Mouse (Mus musculus) induced T-regulatory cell, adult 2 months (primary cell): Measurements from ENCODE around the gene Spag17.
A peak's percentile ranks its signal among the peaks of the same experiment; 100 is the strongest.
"Not testable (repeated sequence)": the region's sequence is repeated elsewhere in the genome, so short reads cannot be mapped to it uniquely, and the experiment has no call there.

ENCODE experiments used
- DNase-seq: peaks from one replicate; pipeline ENCODE4 v3.0.0-alpha.2; 2012; ENCODE audit warnings: low read depth

The Spag17 gene

DNA sequence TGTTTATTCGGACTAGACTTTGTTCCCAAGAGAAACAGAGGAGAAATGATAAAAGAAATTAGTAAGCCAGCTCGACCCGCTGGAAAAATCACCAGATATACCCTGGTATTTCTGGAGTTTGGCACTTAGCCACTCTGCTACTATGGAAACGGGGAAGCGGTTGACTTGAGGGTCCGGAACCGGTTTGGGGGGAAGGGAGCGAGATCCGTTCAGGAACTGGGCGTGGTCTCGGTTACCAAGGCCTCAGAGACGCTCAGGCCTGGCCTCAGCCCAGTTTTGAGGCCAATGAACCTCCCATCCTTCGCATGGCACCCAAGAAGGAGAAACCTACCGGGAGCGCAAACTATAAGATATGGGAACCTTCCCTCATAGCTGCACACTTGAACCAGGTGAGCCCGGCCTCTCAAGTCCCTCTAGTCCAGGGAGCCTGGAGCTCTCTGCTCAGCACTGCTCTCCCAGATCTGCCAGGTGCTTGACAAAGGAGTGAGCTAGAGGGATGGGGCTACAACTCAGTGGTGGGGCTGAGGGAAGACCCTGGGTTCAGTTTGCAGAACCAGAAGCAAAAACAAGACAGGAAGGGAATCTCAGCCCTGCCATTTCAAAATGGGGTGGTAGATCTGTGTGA is at the start of gene Spag17:
Spag17 (plus strand) TSS at position 220 of the 625 bp plus-strand sequence.
- no peak for DNase-seq

DNA sequence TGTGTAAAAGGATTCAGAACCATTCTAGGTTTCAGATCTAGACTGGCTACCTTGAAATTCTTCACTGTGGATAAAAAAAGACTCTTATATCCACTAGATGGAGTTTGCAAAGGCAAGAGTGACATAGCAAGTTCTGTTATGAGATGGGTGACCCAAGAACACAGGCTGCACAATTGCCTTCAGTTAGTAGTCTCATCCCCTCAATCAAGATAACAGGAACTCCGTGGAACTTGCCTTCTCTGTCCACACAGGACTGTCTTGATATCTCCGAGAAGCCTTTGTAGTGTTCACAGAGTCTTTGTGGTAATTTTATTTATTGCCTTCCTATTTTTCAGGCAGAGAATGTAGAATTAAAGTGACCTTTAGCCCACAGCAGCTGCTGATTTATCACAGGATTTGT is 42.9 kb upstream of the Spag17 start:
- DNase-seq = no peak

DNA sequence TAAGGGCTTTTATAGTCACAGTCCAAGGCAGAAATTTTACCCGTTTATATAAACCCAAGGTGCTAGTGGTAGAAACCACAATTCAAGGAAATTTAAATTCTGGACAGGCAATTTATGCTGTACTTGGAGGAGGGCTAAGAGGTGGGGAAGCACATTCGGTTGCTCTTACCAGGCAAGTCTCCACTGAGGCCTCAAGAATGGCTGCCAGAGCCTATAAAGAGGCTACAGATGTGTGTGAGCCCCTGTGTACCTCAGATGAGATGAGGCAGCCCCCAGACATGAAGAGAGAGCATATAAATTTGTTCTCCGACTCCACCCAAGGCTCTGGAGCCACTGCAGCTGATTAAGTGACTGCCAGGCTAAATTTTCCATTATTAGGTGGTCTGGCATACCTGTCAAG is 42.4 kb upstream of the Spag17 start:
- DNase-seq = no peak

DNA sequence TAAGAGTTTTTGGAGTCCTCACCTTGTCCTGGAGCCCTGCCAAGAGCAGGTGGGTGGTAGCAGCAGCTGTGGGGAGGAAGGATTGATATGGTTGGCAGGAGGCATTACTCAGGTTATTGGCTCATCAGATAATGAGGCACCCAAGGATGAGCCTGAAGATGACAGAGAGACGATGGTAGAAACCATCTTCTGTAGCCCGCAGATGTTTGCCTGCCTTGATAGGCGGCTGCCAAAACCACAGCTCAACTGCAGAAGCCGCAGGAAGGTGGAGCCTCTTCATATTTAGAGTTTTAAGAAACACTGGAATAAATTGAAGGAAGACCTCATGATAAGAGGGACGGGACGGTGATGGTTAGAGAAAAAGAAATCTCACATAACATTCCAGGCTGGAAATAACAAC is 42.0 kb upstream of the Spag17 start:
- no peak for DNase-seq

DNA sequence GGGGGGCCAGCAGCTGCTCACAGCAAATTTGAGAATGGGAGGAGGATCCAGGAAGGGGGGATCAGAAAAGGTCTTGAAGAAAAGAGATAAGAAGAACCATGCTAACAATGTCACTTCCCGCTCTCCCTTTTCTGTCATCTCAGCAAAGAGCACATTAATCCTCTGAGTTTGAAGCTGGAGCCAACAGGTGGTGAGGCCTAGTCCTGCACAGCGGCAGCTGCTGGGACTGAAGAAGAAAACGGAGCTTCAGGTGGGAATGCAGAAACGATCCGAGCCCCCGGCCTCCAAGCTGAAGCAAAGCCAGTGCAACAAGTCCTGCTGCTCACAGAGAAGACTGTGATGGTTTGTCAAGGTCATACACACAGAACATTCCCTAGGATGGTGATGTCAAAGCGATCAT is 34.3 kb upstream of the Spag17 start:
- DNase-seq = no peak

DNA sequence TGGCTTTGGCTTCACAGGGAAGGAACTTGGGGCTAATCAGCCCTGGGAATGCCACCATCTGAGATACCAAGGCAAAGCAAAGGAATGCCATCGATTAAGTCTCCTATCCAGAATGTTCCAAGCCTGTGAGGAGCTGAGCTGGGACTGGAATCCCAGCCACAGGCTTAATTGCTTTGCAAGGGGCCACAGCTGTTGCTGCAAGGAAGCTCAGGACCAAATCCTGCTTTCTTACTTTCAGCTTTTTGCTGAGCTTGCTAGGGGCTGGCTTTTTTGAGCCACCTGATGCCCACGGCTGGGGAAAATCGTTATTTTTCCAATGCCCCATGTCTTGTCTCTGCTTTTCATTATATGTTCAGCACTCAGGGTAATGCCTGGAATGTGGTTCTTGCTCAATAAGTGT is 30.6 kb upstream of the Spag17 start:
- no peak for DNase-seq

DNA sequence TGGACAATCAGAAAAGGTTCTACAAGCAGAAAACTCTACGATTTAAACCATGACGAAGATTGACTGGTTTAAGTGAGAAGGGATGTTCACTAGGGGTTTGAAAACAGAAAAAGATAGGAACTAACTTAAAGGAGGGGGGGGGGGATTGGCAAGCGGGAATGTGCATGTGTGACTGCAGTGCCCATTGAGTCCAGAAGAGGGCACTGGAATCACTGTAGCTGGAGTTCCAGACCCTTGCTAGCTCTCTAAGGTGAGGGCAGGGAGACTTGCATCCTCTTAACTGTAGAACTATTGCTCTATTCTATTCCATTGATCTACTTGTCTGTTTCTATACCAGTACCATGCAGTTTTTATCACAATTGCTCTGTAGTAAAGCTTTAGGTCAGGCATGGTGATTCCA is 26.3 kb upstream of the Spag17 start:
- no peak for DNase-seq

DNA sequence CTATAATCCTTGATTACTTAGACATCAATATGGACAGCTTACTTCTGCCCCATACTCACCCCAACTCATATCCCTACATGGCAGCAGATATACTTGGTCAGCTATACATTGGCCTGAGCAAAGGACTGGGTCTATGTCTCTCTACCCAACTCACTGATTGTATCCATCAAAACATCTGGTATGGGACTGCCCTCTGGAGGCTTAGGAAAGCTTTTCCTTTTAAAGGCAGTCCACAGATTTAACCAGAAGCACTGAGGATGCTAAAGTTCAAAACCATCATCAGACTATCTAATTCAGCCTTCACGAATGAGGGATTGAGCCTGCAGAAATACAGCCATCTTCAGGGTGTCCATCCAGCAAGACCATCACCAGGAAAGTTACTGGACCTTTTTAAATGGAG is 20.5 kb upstream of the Spag17 start:
- no peak for DNase-seq

DNA sequence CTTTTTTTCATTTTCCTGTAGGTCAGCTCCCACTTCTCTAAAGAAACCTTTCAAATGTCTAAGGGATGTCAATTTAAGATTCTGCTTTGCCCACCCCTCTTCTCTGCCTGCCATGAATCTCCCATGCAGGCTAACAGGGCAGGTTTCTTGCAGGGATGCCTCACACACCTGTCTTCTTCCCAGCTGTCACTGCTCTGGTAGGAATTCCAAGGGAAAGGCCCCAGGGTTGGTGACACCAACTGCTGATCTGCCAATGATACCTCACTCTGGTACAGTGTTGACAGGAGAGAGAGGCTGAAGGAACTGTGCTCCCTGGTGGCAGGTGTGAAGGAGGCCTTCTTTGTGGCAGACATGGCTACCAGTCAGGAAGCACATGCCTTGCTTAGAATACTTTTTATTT is 10.1 kb upstream of the Spag17 start:
- DNase-seq = no peak

DNA sequence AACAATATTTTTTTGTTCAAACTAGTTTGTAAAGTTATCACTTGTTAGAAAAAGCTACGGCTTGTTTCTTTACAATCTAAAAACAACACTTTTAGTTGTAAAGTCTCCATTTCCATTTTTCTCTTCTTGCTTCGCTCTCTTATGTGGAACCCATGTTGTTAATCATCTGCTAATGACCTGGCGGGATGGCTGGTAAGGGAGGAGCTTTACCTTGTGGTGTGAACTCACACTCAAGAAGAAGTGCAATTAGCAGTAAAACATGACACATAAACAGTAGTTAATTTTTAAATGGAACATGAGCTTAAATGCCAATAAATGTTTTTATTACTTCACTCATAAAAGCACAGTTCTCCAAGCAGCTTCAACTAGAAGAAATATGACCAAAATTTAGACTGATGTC is 3.7 kb upstream of the Spag17 start:
- DNase-seq = no peak

DNA sequence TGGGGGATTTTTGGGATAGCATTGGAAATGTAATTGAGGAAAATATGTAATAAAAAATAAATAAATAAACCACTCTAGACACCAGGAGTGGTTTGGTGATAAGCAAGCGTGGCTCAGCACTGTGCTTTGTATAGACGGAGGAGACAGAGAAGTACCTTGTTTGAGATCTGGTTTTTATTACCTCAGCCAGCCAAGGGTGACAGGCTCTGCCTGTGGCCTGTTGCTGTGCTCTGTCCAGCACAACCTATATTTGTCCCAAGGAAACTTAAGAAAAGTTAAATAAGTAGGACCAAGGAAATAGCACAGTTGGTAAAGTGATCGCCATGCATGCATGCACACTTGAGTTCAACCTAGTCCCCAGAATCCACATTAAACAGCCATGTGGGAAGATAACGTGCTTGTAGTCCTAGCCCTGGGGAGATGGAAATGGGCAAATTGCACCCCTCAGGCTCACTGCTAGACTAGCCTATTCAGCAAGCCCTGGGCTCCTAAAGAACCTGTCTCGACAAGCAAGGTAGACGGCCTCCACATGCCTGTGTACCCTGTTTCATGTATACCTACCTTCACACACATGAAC is 1.1 kb upstream of the Spag17 start:
- DNase-seq = no peak

DNA sequence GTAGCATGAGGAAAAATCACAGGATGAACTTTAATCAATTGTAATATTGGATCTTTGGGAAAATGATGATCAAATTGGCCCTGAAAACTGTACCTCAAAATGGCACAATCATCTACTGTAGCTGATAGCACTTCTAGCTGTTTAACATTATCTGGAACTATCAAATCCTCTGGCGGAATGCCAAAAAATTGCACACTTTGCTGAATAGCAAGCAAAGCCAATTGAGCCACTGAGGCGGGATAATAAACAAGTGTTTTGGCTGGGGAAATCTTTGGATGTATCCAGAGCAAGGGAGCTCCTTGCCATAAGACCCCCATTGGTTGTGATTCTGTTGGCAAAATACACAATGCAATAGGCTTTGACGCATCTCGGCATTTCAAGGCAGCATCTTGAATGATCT is 9.5 kb downstream of the Spag17 start:
- DNase-seq = not testable (repeated sequence)

DNA sequence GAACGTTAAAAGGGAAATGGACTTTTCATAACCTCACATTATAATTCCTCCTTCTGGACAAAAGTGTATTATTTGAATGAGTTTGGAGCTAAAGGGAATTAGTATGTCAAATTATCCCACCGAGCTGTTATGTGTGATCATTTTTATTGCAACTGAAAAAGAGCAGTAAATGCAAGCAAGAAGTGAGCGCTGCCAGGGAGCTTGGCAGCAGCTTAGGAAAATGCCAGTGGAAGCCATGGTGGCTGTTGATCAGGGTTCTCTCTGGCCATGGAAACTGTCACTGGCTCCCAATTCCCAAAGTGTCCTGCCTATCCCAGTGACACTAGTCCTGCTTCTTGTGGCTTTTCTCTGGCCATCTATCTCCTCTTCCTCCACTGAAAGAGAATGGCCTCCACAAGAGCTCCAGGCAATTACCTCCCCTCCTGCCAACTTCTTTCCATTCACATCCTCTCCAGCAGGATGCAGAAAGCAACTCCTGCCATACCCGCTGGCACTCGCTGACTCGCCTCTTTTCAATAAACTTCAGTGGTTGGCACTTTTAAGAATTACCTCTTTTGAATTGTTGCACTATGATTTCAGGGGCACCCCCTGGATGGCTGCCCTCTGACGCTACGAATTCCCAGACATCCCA is 28.7 kb downstream of the Spag17 start:
- no peak for DNase-seq

DNA sequence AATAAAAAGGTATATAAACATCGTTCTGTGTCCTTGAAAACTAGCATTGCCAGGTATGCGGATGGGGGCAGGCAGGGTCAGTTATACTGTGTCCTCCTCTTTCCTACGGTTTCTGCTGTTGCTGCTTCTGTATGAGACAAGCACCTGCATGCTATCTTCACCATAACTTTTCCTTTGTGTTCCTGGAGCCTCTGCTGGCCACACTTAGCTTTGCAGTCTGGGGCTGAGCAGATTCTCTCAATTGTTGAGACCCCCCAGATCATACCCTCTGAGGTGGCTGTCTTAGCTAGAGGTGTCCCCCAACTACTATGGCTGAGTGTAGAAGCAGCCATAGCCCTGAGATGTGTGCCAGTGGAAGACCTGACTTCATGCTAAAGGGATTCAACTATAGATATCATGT is 37.7 kb downstream of the Spag17 start:
- DNase-seq = no peak

DNA sequence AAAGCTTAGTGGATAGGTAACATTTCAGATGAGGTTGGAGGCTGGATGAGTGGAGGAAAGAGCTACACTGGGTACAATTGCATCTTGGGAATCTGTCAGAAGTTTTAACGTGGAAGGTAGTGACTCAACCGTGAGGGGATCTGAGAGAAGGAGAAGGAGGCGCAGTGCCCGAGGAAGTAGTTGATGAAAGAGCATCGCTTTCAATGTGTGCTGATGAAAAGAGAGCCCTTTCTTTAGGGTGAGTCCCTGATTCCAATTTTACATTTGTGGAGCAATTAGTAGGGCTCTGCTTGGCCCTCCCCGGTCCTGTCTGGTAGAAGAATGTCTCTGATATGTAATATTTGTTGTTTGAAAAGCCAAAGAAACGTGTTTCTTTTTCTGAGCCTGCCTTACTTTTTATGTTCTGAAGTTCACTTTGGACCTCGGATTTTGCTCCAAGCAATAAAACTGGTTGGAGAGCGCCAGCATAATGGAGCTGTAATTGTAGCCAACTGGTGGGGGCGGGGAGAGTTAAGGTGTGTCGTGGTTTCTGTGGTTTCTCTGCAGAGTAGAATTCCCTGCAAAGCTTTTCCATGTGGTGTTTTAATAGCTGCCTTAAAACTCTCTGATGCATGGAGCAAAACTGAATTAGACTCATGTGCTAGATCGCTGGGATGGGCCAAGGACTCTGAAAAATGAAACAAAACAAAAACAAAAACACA is 45.9 kb downstream of the Spag17 start:
- DNase-seq = no peak

DNA sequence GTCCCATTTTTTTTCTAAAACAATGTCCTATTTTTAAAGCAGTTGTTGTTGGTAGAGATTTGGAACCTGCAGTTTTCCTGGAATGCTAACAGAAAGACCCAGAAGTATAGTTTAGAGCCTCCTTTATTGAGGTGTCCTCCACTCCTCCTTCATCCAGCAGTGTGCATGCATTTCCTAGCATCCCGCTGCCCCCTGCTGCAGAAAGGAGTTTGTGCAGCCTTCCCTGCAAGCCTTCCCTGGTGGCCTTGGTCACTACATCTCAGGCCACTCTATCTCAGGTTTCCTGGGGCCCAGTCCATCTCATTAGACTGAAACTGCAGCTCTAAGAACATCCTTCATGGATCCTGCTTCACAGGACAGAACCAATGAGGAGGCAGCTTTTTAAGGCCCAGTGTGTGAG is 51.0 kb downstream of the Spag17 start:
- DNase-seq = no peak

DNA sequence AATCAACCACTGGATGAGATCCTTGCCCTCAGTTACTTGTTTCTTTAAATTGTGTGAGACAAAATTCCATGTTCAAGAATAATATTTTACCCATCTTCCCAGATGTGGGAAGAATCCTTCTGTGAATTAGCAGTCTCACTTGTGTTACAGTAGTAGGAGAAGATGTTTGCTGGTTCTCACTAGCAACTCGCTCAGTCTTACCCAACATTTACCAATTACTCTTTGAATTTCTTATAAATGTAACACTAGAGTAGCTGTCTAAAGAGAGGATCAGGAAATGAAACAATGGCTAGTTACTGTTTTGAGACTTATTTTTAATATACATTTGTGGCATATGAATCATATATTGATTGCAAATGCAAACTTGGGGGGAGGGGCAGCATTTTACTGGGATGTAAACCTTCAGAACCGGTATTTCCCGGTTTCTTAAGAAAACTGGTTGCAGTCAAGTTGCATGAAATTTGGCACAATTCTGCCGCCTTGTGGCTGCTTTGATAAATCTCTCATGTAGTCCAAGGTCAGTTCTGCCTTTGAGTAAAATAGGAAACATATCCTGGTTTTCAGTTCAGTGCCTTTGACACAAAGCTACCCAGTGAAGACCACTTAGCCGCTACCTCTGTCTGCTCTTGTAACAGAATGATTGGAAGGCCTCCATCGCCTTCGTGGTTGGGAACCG is 53.5 kb downstream of the Spag17 start:
- DNase-seq = peak; percentile 4

DNA sequence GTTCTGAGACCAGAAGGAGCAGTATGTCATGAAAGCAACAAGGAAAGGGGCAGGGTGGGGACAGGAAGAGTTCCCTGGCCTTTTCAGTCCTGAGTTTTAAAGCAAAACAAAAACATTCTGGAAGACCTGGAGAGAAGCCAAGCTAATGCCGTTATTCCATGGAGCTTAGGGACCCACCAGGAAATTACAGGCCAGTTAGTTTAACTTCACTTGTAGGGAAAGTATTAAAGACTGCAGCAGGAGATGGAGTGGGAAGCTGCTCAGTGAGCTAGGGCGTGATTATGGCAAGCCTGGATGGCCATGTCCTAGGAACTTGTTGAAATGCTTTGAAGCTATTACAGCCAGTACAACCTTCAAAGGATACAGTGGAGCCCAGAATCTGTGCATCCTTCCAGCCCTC is 60.0 kb downstream of the Spag17 start:
- DNase-seq = no peak

DNA sequence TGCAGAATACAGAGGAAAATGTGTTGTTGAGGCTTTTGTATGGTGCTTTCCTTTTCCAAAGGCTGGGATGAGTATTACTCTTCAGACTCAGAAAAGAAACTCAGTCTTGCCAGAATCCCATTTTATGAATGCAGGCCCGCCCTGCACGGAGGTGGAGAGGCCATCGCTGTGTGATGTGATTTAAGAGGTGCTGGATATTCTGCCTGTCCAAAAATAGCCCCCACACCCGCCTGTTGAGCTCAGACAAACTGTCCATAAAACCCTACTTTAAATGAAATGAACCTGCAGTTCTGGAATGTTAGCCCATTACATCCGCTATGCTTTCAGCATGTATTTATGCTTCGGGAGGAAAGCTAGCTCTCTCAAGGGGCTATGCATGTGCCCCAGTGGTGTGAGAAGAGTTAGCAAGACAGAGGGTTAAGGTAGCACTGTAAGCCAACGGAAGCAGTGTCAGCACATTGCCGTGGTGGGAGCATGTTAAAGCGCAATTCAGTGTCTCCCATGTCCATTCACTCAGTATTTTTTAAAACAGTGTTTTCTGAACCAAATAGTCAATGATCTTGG is 68.9 kb downstream of the Spag17 start:
- DNase-seq = no peak

DNA sequence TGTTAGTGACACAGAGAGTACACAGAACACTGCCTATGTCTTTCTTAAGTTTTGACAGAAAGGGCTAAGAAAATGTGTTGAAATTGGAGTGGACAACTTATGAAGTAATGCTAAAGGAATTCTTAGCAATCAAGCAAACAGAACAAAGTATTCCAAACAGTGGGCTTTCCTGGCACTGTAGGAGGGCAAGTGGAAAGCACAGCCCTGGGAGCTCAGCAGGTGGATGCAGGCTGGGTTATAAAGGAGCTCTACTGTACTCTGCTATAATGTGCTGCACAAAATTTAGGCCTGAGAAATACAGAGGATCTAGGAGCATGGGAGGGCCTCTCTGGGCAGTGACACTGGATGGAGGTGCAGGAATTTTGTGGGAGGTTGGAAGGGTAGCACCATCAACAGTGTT is 71.3 kb downstream of the Spag17 start:
- no peak for DNase-seq

DNA sequence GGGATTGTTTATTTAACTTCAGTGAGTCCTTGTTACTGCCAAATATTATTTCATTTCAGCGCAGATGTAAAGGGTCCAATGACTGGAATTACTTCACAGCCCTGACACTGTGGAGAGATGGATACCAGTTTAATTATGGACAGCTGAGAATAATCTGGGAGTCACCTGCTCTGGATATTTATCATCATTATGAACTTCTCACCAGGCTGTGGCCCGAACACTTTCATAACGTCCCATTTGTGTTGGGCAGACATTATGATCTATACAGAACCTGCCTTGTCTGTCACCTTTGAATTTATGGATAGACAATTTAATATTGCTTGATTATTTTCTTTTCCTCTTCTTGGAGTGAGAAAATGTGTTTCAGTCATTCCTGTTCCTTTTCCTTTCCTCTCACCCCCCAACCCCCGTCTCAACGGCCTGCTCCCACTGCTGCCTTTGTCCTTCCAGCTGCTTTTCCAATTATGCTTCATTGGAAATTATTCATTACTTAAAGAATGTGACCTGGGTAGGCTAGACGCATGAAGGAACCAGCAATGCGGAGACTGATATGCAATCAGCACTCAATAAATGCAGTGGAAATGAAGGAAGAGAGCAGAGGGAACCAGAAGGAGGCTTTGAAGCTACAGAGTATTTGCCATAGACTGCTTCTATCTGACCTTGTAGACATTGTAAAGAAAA is 74.7 kb downstream of the Spag17 start:
- no peak for DNase-seq

DNA sequence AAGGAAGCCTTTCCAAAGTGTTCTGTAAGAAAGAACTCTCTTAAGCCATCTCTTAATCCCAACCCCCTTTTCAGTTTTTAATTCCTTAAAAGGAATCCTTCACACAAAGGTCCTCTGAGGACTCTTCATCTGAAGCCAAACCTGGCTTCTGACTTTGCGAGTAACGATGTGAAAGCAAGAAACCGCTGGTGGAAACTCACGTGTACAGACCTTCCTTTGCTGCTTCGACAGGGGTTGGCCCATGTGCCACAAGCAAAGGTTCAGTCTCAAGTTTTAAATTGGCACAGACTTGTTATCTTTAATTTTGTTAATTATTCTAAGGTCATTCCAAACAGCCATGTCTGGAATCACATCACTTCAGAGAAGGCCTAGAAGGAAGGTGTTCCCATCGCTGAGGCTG is 79.1 kb downstream of the Spag17 start:
- no peak for DNase-seq
